Comparison of ENCODE assay signal across 27 mouse cellular contexts in the genomic region with DNA sequence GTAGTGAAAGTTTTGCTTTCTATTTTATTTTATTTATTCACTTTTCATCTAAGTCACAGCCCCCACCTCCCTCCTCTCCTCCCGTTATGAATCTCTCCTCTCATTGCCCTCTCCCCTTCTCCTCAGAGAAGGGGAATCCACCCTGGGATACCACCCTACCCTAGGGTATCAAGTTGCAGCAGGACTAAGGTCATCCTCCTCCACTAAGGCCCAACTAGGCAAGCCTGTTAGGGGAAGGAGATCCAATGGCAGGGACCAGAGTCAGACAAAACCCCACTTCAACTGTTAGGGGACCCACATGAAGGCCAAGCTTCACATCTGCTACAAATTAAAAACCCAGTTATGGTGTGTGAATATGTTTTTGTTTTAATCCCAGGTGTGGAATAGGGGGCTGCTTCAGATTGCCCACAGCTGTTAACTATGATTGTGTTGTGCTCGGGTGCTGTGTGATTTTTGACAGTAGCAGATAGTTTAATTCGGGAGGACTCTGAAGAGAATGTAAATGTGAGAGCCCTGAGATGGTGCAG.
DNase-seq lines count a peak whose midpoint lies in the region; ATAC-seq lines count a peak whose summit lies in the region.
"Had no signal": no experiment of that assay in that cellular context is flagged by ENCODE, and none has a peak within 500 bp of the region (broad histone marks: within the 10 kb centered on the region; RNA-seq: fewer than 3 reads in every experiment).

No protein-coding gene starts in this region.

- intact Hi-C loops in left cerebral cortex, postnatal 25 days (cut with DNase I): no loop called here

- H3K27ac ChIP-seq in limb, embryonic 11.5 days (replicated peaks; ENCODE audit: low read depth, low read length): no peak overlapping the region
- H3K27ac ChIP-seq in limb, embryonic 10.5 days: no peak overlapping the region
- H3K27ac ChIP-seq: forebrain, embryonic 10.5 days; forebrain, embryonic 13.5 days; hindbrain, embryonic 14.5 days; hindbrain, postnatal 0 days had no signal

- 42% methylated on average over 3 of the region's 3 CpGs for WGBS in limb, embryonic 11.5 days
- 32% methylated on average over 3 of the region's 3 CpGs for whole genome bisulfite sequencing in limb, embryonic 10.5 days

- H3K4me3 ChIP-seq in limb, embryonic 11.5 days (ENCODE audit: low read depth, low read length): no peak overlapping the region
- no peak overlapping the region for H3K4me3 ChIP-seq in limb, embryonic 10.5 days
- H3K4me3 ChIP-seq: forebrain, embryonic 10.5 days; forebrain, embryonic 13.5 days; heart, embryonic 10.5 days had no signal

- no peak overlapping the region for H3K9ac ChIP-seq in limb, embryonic 11.5 days (ENCODE audit: low read length)
- H3K9ac ChIP-seq: forebrain, embryonic 13.5 days; hindbrain, embryonic 14.5 days had no signal

- H3K9me3 ChIP-seq in limb, embryonic 11.5 days (ENCODE audit: control insufficient read depth, low read length): no peaks in the 10 kb centered on the region
- H3K9me3 ChIP-seq in limb, embryonic 10.5 days (replicated peaks): no peaks in the 10 kb centered on the region
- H3K9me3 ChIP-seq: forebrain, embryonic 10.5 days; forebrain, embryonic 13.5 days; heart, embryonic 10.5 days had no signal

- H3K36me3 ChIP-seq in limb, embryonic 11.5 days (ENCODE audit: control insufficient read depth, insufficient read depth, low read length): no peaks in the 10 kb centered on the region
- no peaks in the 10 kb centered on the region for H3K36me3 ChIP-seq in limb, embryonic 10.5 days
- H3K36me3 ChIP-seq: forebrain, embryonic 10.5 days; G1E; heart, embryonic 10.5 days had no signal

- no peak overlapping the region for H3K4me2 ChIP-seq in limb, embryonic 11.5 days (ENCODE audit: low read depth, severe bottlenecking)
- H3K4me2 ChIP-seq: forebrain, embryonic 13.5 days; hindbrain, embryonic 14.5 days had no signal

- ATAC-seq in limb, embryonic 11.5 days (ENCODE audit: insufficient number of reproducible peaks, low FRiP score, low TSS enrichment, low read depth): peak; percentile 58; the same call in 1 of the 2 replicates
- ATAC-seq: forebrain, embryonic 13.5 days; forebrain, embryonic 16.5 days; hindbrain, postnatal 0 days; inflammation-experienced regulatory T-cells, adult 6 months; intestine, embryonic 16.5 days; Patski had no signal

- peaks cover 2% of the 10 kb centered on the region; the same call in 1 of the 2 replicates for H3K4me1 ChIP-seq in limb, embryonic 11.5 days (ENCODE audit: control insufficient read depth, insufficient read depth, low read length)
- H3K4me1 ChIP-seq in limb, embryonic 10.5 days: peaks cover 23% of the 10 kb centered on the region

- DNase-seq in embryo, embryonic 11 days: peak; percentile 25
- DNase-seq in embryo, embryonic 10 days (ENCODE audit: low spot score): no peak
- no peak for DNase-seq in limb, embryonic 11.5 days (ENCODE audit: low spot score)
- DNase-seq in limb, embryonic 10.5 days (ENCODE audit: low spot score): no peak
- DNase-seq in forelimb bud, embryonic 11.5 days (ENCODE audit: low read depth, low spot score): peak; percentile 53
- DNase-seq in mesoderm, embryonic 11.5 days (ENCODE audit: low read depth, low spot score): peak; percentile 15
- DNase-seq in frontal cortex, adult 2 months (ENCODE audit: extremely low spot score in 1 of 2, low spot score in 1 of 2): no peak
- DNase-seq in left cerebral cortex, postnatal 25 days (ENCODE audit: low spot score in 2 of 2): no peak
- DNase-seq: adrenal gland, postnatal 14 days; B cell, adult 2 months; cerebellum, adult 11 months; cerebellum, adult 2 months; cerebellum, postnatal 10 days; cerebellum, postnatal 36 days; gastrocnemius, postnatal 25 days; kidney, adult 18-20 months had no signal

- H3K27me3 ChIP-seq in limb, embryonic 11.5 days (ENCODE audit: control insufficient read depth, insufficient read depth, low read length): no peaks in the 10 kb centered on the region
- no peaks in the 10 kb centered on the region for H3K27me3 ChIP-seq in limb, embryonic 10.5 days (ENCODE audit: low read depth, poor library complexity, severe bottlenecking)
- H3K27me3 ChIP-seq: CH12.LX; forebrain, embryonic 13.5 days; Patski had no signal

Comparison
In these comparisons a context has a peak if more than half of its experiments do, and no peak if none do; other contexts are left out.
1. DNase-seq: peak in embryo, embryonic 11 days (single experiment), forelimb bud, embryonic 11.5 days (single experiment) and mesoderm, embryonic 11.5 days (single experiment); none in embryo, embryonic 10 days (single experiment), limb, embryonic 11.5 days (single experiment), limb, embryonic 10.5 days (single experiment), frontal cortex, adult 2 months (0 of 2) and left cerebral cortex, postnatal 25 days (0 of 2).